Mouse (Mus musculus) heart, embryonic 10.5 days (tissue): ENCODE measurements around the gene Atp6v1fnb. TPM values are rescaled to one million over a fixed set of nuclear protein-coding genes. Genes with fewer than 3 reads are reported as not detected.

ENCODE experiments used
- DNase-seq: peaks from one replicate; pipeline ENCODE4 v3.0.0-alpha.2; 2017; ENCODE audit warnings: low spot score
- H3K27ac ChIP-seq: fragments of 300-500 bp; sonication (generic); 2 replicates; pipeline ENCODE4 v1.5.1; 2016; ENCODE audit warnings: mild to moderate bottlenecking
- H3K27me3 ChIP-seq: fragments of 300-500 bp; sonication (generic); 2 replicates; pipeline ENCODE4 v1.6.1; 2016; ENCODE audit warnings: mild to moderate bottlenecking; ENCODE audit not compliant: poor library complexity, insufficient read depth, severe bottlenecking
- H3K36me3 ChIP-seq: fragments of 300-500 bp; sonication (generic); 2 replicates; pipeline ENCODE4 v1.6.1; 2016; ENCODE audit warnings: mild to moderate bottlenecking, moderate library complexity
- H3K4me1 ChIP-seq: fragments of 300-500 bp; sonication (generic); 2 replicates; pipeline ENCODE4 v1.6.1; 2016; ENCODE audit warnings: mild to moderate bottlenecking
- H3K4me3 ChIP-seq: fragments of 300-500 bp; sonication (generic); 2 replicates; pipeline ENCODE4 v1.5.1; 2016; ENCODE audit warnings: mild to moderate bottlenecking, moderate library complexity
- H3K9me3 ChIP-seq: fragments of 300-500 bp; sonication (generic); 2 replicates; pipeline ENCODE4 v1.6.1; 2016; ENCODE audit warnings: mild to moderate bottlenecking, moderate library complexity
- WGBS: fragments of 180-500 bp; shearing (Covaris S2); methylation state at CpG from one replicate; pipeline ENCODE4 v1.1.7; 2016; 5-methylcytosine and 5-hydroxymethylcytosine counted together
- polyA plus RNA-seq: library from polyadenylated mRNA; unstranded; fragments of >200 nt; fragmentation: Nextera tagmentation; extraction: Ambion mirVana; gene quantifications from 2 replicates; pipeline ENCODE4 v1.2.1, GENCODE M21; 2016

The Atp6v1fnb gene
- polyA plus RNA-seq, 1 experiment from 2014 or later: not detected

DNA sequence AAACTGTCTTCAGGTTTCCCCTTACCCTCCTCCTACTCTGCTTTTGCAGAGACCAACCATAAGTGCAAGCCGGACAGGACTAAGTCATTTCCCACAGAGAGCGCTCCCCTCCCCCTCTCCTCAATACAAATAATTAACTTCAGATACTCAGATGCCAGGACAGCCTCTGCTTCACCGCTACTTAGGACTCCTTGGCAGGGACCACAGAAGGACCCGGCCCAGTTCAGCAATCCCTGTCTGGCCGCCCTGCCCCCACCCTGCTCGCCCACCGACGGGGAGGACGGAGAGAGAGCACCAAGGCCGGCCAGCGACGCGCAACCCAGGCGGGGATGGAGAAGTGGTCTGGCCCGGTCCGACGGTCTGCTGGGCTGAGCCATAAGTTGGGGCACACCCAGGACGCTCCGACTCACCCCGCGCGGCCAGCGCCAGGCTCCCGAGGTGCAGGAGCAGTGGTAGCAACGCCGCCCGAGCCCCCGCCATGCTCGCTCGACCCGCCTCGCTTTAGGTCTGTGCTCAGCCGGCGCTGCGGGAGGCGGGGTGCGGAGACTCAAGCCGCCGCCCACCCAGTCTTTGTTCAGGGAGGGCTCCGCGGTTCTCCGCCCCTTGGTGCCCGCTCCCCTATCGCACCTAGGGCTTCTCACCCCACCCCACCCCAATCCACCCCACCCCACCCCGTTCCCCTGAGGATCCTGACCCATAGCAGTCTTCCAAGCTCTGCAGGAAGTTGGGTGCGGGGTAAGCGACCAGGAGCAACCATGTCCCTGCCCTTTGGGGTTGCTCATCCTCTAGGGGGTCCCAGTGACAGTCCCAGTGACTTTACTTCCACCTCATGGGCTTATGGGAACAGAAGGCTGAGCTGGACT is 36.4 kb downstream of the Atp6v1fnb start, which contains the start of gene Kcp:
TSS of gene Kcp (minus strand) at position 506 of the 863 bp plus-strand sequence.
- Histone ChIP-seq H3K4me1 (peaks cover 46% of the 10 kb centered on the region), H3K27me3 (peaks cover 50% of the 10 kb centered on the region), H3K27ac (peak within 1 kb of the TSS; percentile 89)

DNA sequence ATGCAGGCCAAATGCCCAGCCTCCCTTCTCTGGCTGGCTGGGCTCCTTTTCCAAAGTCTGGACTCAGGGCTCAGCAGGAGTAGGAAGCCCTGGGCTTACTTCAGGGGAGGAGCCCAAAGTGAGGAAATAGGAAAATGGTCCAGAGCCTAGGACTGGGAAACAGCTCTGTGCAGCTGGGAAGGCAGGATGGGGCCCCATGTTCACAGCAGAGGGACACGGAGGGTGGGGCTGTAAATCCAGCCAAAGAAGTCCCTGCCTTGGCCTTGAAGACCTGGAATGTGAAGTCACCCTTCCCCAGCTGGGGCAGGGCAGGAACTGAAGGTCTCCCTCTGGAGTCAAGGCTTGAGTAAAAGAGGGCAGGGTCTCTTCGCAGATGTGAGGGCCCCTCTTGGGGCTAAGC is 37.8 kb downstream of the Atp6v1fnb start:
- 0 out of 2 replicates have a peak overlapping the region, but pooled peaks have one; percentile 15 for H3K4me3 ChIP-seq
- WGBS: 48% methylated on average over 2 of the region's 2 CpGs
- peaks cover 2% of the 10 kb centered on the region; the same call in 1 of the 2 replicates for H3K36me3 ChIP-seq
- H3K4me1 ChIP-seq: peaks cover 61% of the 10 kb centered on the region
- DNase-seq: no peak
- H3K9me3 ChIP-seq: no peaks in the 10 kb centered on the region
- peak overlapping the region; percentile 44; the same call in 1 of the 2 replicates for H3K27ac ChIP-seq
- peaks cover 45% of the 10 kb centered on the region for H3K27me3 ChIP-seq

More for the DNA sequence above, 36.4 kb downstream of the Atp6v1fnb start, which contains the start of gene Kcp:
- 1% methylated on average over 47 of the region's 47 CpGs for WGBS
- peaks cover 2% of the 10 kb centered on the region; the same call in 1 of the 2 replicates for H3K36me3 ChIP-seq
- no peak for DNase-seq
- no peaks in the 10 kb centered on the region for H3K9me3 ChIP-seq
- peak within 1 kb of the TSS; percentile 77 for H3K4me3 ChIP-seq

DNA sequence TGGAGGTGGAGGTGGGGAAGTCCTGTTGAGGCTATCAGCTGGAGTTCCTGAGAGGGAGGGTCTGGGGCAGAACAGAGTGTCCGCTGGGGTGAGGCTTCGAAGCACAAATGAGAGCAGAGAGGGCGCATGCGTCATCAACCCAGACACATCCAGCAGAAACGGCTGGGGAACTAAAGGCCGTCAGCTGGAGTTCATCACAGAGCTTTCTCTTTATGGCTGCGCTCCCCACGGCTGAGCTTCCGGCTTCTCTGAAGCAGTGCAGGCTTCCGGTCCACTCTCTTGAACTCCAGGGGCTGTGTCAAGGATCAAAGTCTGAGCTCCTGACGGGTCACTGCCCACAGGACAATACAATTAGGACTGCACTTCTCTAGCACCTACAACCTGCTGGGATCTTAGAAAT is 42.0 kb downstream of the Atp6v1fnb start:
- WGBS: 0% methylated on average over 11 of the region's 11 CpGs
- H3K27ac ChIP-seq: peak overlapping the region; percentile 86
- no peaks in the 10 kb centered on the region for H3K36me3 ChIP-seq
- DNase-seq: peak; percentile 87
- H3K4me1 ChIP-seq: peaks cover 54% of the 10 kb centered on the region
- peaks cover 11% of the 10 kb centered on the region; the same call in 1 of the 2 replicates for H3K27me3 ChIP-seq
- H3K4me3 ChIP-seq: peak overlapping the region; percentile 45
- H3K9me3 ChIP-seq: no peaks in the 10 kb centered on the region

DNA sequence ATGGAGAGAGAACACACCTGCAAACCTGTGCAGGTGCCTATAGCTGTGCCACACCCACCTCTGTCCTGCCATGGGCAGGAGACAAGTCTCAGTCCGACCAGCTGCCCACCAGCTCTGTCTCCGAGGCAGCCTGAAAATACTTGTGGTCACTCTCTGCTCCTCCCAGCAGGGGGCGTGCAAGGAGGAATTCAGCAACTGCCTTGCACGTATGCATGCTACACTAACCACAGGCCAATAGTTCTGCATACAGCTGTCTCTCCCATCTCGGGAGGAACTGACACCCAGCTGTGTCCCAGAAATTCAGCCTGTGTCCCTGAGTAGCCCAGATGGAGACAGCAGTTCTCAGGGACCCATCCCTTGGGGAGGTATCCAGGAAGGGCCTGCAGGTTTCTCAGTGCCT is 45.9 kb downstream of the Atp6v1fnb start:
- Histone ChIP-seq H3K27ac (peak overlapping the region; percentile 50; the same call in 1 of the 2 replicates), H3K9me3 (no peaks in the 10 kb centered on the region), H3K36me3 (no peaks in the 10 kb centered on the region), H3K4me3 (no peak overlapping the region), H3K27me3 (0 out of 2 replicates have a peak, but pooled peaks cover under 1% of the 10 kb centered on the region), H3K4me1 (peaks cover 40% of the 10 kb centered on the region)
- peak; percentile 89 for DNase-seq
- WGBS: 6% methylated on average over 5 of the region's 5 CpGs

DNA sequence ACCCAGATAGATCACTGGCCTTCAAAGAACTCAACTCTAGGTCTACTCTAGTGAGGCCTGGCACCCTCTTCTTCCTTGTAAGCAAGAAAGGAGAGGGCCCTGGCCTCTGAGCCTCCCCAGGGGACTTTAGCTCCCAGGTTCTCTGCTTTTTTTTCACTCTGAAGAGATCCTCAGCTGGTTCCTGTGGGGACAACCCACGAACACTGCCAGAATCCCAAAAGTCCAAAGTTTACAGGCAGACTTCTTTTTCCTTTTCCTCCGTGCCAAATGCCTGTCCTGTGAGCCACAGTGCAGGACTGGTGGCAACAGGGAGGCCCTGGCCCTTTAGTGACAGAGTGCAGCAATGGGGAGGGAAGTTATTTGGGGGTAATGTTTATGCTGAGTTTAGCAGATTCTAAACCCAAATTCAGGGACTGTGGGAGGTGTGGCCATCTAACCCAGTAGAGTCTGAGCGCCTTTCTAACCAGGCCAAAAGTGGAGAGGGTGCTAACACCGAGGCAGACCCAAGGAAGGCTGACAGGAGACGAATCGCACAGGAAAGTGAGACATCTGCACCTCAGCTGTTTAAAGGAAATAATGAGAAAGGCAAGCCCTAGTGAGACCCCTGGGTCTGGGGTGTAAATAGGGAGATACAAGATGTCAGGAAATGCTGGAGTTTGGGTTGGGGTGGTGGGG is 51.5 kb downstream of the Atp6v1fnb start:
- no peak overlapping the region for H3K4me3 ChIP-seq
- H3K4me1 ChIP-seq: peaks cover 34% of the 10 kb centered on the region
- peak overlapping the region; percentile 72; the same call in 1 of the 2 replicates for H3K27ac ChIP-seq
- H3K36me3 ChIP-seq: no peaks in the 10 kb centered on the region
- peaks cover 27% of the 10 kb centered on the region for H3K27me3 ChIP-seq
- DNase-seq: no peak
- 67% methylated on average over 6 of the region's 6 CpGs for WGBS
- H3K9me3 ChIP-seq: no peaks in the 10 kb centered on the region

Other genes with a start within 250 kb of the Atp6v1fnb start
- 28.1 and 34.2 TPM in 2 replicates for gene Hilpda, start 198.9 kb upstream of the Atp6v1fnb start, polyA plus RNA-seq
- gene Fam71f2, start 191.8 kb upstream of the Atp6v1fnb start, polyA plus RNA-seq: 0.22 and 0.36 TPM in 2 replicates
- 0.14 TPM in 1 of 2 replicates, not detected in the other for gene Fam71f1, start 152.3 kb upstream of the Atp6v1fnb start, polyA plus RNA-seq
- 372 and 465 TPM in 2 replicates for gene Calu, start 123.4 kb upstream of the Atp6v1fnb start, polyA plus RNA-seq
- 0.11 and 0.37 TPM in 2 replicates for gene Opn1sw, start 83.0 kb upstream of the Atp6v1fnb start, polyA plus RNA-seq
- 23.4 and 30.3 TPM in 2 replicates for gene Ccdc136, start 75.1 kb upstream of the Atp6v1fnb start, polyA plus RNA-seq
- 40.2 and 83.3 TPM in 2 replicates for gene Flnc, start 38.2 kb upstream of the Atp6v1fnb start, polyA plus RNA-seq
- 214 and 228 TPM in 2 replicates for gene Atp6v1f, start 3.7 kb upstream of the Atp6v1fnb start, polyA plus RNA-seq
- 13.8 and 23.3 TPM in 2 replicates for gene Kcp, start 36.5 kb downstream of the Atp6v1fnb start, polyA plus RNA-seq
- gene Irf5, start 55.2 kb downstream of the Atp6v1fnb start, polyA plus RNA-seq: 22.1 and 24.9 TPM in 2 replicates
- gene Tnpo3, start 138.4 kb downstream of the Atp6v1fnb start, polyA plus RNA-seq: 89.1 and 90.2 TPM in 2 replicates
- 16.0 and 17.2 TPM in 2 replicates for gene Tspan33, start 222.8 kb downstream of the Atp6v1fnb start, polyA plus RNA-seq